ENCODE assay signal across 22 mouse cellular contexts in the genomic region with DNA sequence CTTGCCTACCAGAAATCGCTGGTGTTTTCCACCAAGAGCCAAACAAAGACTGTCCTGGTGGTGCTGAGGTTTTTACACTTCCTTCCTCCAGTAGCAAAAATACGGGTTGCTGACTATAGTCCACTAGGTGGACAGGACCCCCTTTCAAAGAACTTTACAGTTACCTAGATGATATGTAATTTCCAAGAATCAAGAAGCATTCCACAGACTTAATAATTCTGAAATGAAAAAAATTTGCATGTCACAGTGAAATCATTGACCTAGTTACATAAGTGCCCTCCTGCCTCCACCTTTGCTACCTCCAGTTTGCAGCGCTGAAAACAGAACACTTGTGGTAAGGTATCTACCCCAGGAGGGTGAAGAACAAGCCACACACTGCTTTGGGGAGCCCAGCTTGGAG. TPM values are rescaled to one million over a fixed set of nuclear protein-coding genes. Genes with fewer than 3 reads are reported as not detected.
"Had no signal": no experiment of that assay in that cellular context is flagged by ENCODE, and none has a peak within 500 bp of the region (broad histone marks: within the 10 kb centered on the region; RNA-seq: fewer than 3 reads in every experiment).

A gene (plus strand): TSS at position 301 of the 400 bp plus-strand sequence.

- H3K9me3 ChIP-seq: liver, embryonic 13.5 days; stomach, embryonic 15.5 days had no signal

- H3K36me3 ChIP-seq: liver, embryonic 13.5 days; stomach, embryonic 15.5 days had no signal

- H3K27me3 ChIP-seq: liver, embryonic 13.5 days; stomach, embryonic 15.5 days had no signal

- H3K27ac ChIP-seq: kidney, postnatal 0 days; liver, embryonic 13.5 days; stomach, embryonic 15.5 days had no signal

- H3K4me1 ChIP-seq: liver, embryonic 13.5 days; stomach, embryonic 15.5 days had no signal

- H3K4me3 ChIP-seq: layer of hippocampus, adult 2 months; liver, embryonic 13.5 days; stomach, embryonic 15.5 days had no signal

- ATAC-seq: intestine, postnatal 0 days had no signal

- DNase-seq: kidney, adult 2 months; kidney, postnatal 25 days; layer of hippocampus, adult 9-11 months; liver, embryonic 13.5 days; lung, adult 2 months; lung, postnatal 14 days; lung, postnatal 4 days; midbrain, embryonic 14.5 days; right cerebral cortex, adult 18-20 months; right cerebral cortex, postnatal 25 days; spleen, adult 18-20 months; thymus, postnatal 36 days had no signal

RNA-seq across cellular contexts. Expression of the gene that starts here (rescaled TPM):
- polyA plus RNA-seq: kidney, embryonic 14.5 days; kidney, postnatal 0 days; limb, embryonic 11.5 days; limb, embryonic 14.5 days; midbrain, embryonic 14.5 days; midbrain, postnatal 0 days; neural tube, embryonic 11.5 days; neural tube, embryonic 14.5 days had no signal
